Mouse (Mus musculus) heart, embryonic 16.5 days (tissue): ENCODE results near the gene Lhx8. TPM values are rescaled to one million over a fixed set of nuclear protein-coding genes. Genes with fewer than 3 reads are reported as not detected.

ENCODE experiments used
- ATAC-seq: fragments of 200-750 bp; cut with Nextera tagmentation; replicated peaks from 2 replicates; pipeline ENCODE4 v1.8.0; 2017; ENCODE audit warnings: moderate number of reproducible peaks; ENCODE audit not compliant: insufficient read depth, low FRiP score; ENCODE audit errors: extremely low read depth
- H3K27ac ChIP-seq: fragments of 300-500 bp; sonication (generic); 2 replicates; pipeline ENCODE4 v1.5.1; 2014; ENCODE audit warnings: mild to moderate bottlenecking, low read length, control low read depth, moderate library complexity
- H3K27me3 ChIP-seq: fragments of 300-500 bp; sonication (generic); 2 replicates; pipeline ENCODE4 v1.6.1; 2014; ENCODE audit warnings: low read length, mixed read lengths; ENCODE audit not compliant: control insufficient read depth, insufficient read depth
- H3K36me3 ChIP-seq: fragments of 300-500 bp; sonication (generic); 2 replicates; pipeline ENCODE4 v1.6.1; 2014; ENCODE audit not compliant: control insufficient read depth, insufficient read depth
- H3K4me1 ChIP-seq: fragments of 300-500 bp; sonication (generic); 2 replicates; pipeline ENCODE4 v1.6.1; 2014; ENCODE audit warnings: low read length, mixed read lengths; ENCODE audit not compliant: control insufficient read depth, insufficient read depth
- H3K4me2 ChIP-seq: fragments of 300-500 bp; sonication (generic); 2 replicates; pipeline ENCODE4 v1.6.1; 2014; ENCODE audit warnings: low read depth, mild to moderate bottlenecking, control low read depth, low read length
- H3K4me3 ChIP-seq: fragments of 300-500 bp; sonication (generic); 2 replicates; pipeline ENCODE4 v1.5.1; 2014; ENCODE audit warnings: mild to moderate bottlenecking, control low read depth, low read length
- H3K9ac ChIP-seq: fragments of 300-500 bp; sonication (generic); 2 replicates; pipeline ENCODE4 v1.6.1; 2014; ENCODE audit warnings: low read length, control low read depth
- H3K9me3 ChIP-seq: fragments of 300-500 bp; sonication (generic); replicated peaks from 2 replicates; pipeline ENCODE4 v1.6.1; 2016; ENCODE audit warnings: low read length; ENCODE audit not compliant: control insufficient read depth
- WGBS: fragments of 180-500 bp; shearing (Covaris S2); extraction: QIAGEN DNeasy Blood & Tissue Kit; methylation state at CpG from one replicate; pipeline ENCODE4 v1.1.7; 2014; 5-methylcytosine and 5-hydroxymethylcytosine counted together
- polyA plus RNA-seq: library from polyadenylated mRNA; unstranded; fragments of >200 nt; fragmentation: Nextera tagmentation; extraction: Ambion mirVana; gene quantifications from 2 replicates; pipeline ENCODE4 v1.2.1, GENCODE M21; 2015

Lhx8 gene
- polyA plus RNA-seq, 1 experiment from 2014 or later: 0.45 TPM

- 2% methylated on average over 22 of the region's 22 CpGs for WGBS
- Histone ChIP-seq H3K36me3 (no peaks in the 10 kb centered on the region), H3K9me3 (no peaks in the 10 kb centered on the region), H3K9ac (no peak overlapping the region), H3K4me3 (peak overlapping the region; percentile 50), H3K27ac (no peak overlapping the region), H3K4me2 (peak overlapping the region; percentile 73), H3K4me1 (peaks cover 21% of the 10 kb centered on the region), H3K27me3 (peaks cover 77% of the 10 kb centered on the region)
- no peak for ATAC-seq
These were observed 1.6 kb downstream of the Lhx8 start for GRCm38 (mm10) chr3:154328721-154329322.

GRCm38 (mm10) chr3:154327883-154328720 is 2.4 kb downstream of the Lhx8 start:
- no peaks in the 10 kb centered on the region for H3K36me3 ChIP-seq
- peak overlapping the region; percentile 73 for H3K4me2 ChIP-seq
- peak overlapping the region; percentile 50 for H3K4me3 ChIP-seq
- H3K4me1 ChIP-seq: peaks cover 21% of the 10 kb centered on the region
- peak; percentile 62; the same call in 1 of the 2 replicates for ATAC-seq
- peaks cover 76% of the 10 kb centered on the region for H3K27me3 ChIP-seq
- under 1% methylated on average over 83 of the region's 86 CpGs for WGBS
- H3K9ac ChIP-seq: no peak overlapping the region
- no peak overlapping the region for H3K27ac ChIP-seq
- no peaks in the 10 kb centered on the region for H3K9me3 ChIP-seq

- Histone ChIP-seq H3K27me3 (peaks cover 71% of the 10 kb centered on the region), H3K4me2 (no peak overlapping the region), H3K4me3 (no peak overlapping the region), H3K36me3 (no peaks in the 10 kb centered on the region), H3K9me3 (no peaks in the 10 kb centered on the region), H3K27ac (no peak overlapping the region), H3K4me1 (peaks cover 19% of the 10 kb centered on the region), H3K9ac (no peak overlapping the region)
- no peak for ATAC-seq
- 9% methylated on average over 13 of the region's 13 CpGs for WGBS
These were observed 3.2 kb downstream of the Lhx8 start for GRCm38 (mm10) chr3:154327110-154327882.

GRCm38 (mm10) chr3:154321921-154322574 is 8.4 kb downstream of the Lhx8 start:
- no peak overlapping the region for H3K9ac ChIP-seq
- H3K27me3 ChIP-seq: peaks cover 37% of the 10 kb centered on the region
- no peak overlapping the region for H3K4me2 ChIP-seq
- H3K4me3 ChIP-seq: no peak overlapping the region
- 59% methylated on average over 13 of the region's 13 CpGs for WGBS
- no peaks in the 10 kb centered on the region for H3K36me3 ChIP-seq
- ATAC-seq: no peak
- no peaks in the 10 kb centered on the region for H3K4me1 ChIP-seq
- H3K27ac ChIP-seq: no peak overlapping the region
- no peaks in the 10 kb centered on the region for H3K9me3 ChIP-seq

DNA sequence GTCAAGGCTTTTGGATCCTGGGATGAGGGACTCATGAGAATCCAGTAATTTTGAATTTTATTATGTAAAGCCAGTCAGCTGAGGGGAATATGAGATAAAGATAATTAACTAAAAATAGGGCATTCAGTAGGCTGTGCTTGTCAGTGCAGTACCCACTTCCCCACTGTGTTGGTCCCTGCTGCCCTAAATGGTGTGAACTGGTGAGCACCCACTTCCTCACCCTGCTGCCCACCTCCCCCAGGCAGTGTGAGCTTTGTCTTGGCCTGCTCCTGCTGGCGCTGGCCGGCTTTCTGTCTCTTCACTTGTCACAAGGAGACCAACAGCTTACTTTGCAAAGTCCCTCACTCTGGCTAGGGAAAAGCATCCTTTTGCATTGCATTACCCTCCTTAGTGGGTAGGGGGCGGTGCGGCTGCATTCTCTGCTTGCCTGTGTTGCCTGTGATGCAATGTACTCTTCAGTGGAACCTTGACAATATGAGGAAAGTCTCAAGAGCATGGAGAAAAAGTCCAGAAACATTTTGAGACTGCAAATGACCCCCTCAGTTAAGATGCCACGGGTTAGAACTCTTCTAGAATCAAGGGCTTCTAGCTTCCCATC is 12.7 kb downstream of the Lhx8 start:
- Histone ChIP-seq H3K9me3 (no peaks in the 10 kb centered on the region), H3K27ac (no peak overlapping the region), H3K4me3 (no peak overlapping the region), H3K27me3 (peaks cover 7% of the 10 kb centered on the region; the same call in 1 of the 2 replicates), H3K4me1 (no peaks in the 10 kb centered on the region), H3K36me3 (no peaks in the 10 kb centered on the region), H3K9ac (no peak overlapping the region), H3K4me2 (no peak overlapping the region)
- 12% methylated on average over 5 of the region's 5 CpGs for WGBS
- no peak for ATAC-seq

- Histone ChIP-seq H3K4me1 (no peaks in the 10 kb centered on the region), H3K4me2 (no peak overlapping the region), H3K9ac (no peak overlapping the region), H3K27me3 (no peaks in the 10 kb centered on the region), H3K4me3 (no peak overlapping the region), H3K27ac (no peak overlapping the region), H3K9me3 (no peaks in the 10 kb centered on the region), H3K36me3 (no peaks in the 10 kb centered on the region)
- ATAC-seq: no peak
- WGBS: 60% methylated on average over 16 of the region's 16 CpGs
These were observed 25.1 kb downstream of the Lhx8 start for GRCm38 (mm10) chr3:154305163-154305884.

DNA sequence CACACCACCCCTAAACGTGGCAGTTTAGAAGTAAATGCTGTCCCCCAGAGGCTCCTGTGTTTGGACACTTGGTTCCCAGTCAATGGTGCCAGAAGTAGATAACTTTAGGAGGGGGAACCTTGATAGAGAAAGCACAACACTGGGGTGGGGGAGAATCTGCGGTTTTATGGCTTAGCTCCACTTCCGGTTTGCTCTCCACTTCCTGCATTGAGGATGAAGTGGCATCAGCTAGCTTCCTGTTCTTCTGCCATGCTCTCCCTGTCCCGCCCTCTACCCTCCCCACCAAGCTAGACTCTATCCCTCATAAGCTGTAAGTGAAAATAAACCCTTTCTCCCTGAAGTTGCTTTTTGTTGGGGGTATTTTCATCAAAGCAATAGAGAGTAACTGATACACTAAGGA is 29.4 kb downstream of the Lhx8 start:
- no peaks in the 10 kb centered on the region for H3K9me3 ChIP-seq
- H3K36me3 ChIP-seq: no peaks in the 10 kb centered on the region
- no peak overlapping the region for H3K4me3 ChIP-seq
- H3K4me1 ChIP-seq: no peaks in the 10 kb centered on the region
- H3K27me3 ChIP-seq: no peaks in the 10 kb centered on the region
- no peak overlapping the region for H3K4me2 ChIP-seq
- no peak overlapping the region for H3K9ac ChIP-seq
- no peak overlapping the region for H3K27ac ChIP-seq
- 78% methylated on average over 4 of the region's 4 CpGs for WGBS
- ATAC-seq: no peak

DNA sequence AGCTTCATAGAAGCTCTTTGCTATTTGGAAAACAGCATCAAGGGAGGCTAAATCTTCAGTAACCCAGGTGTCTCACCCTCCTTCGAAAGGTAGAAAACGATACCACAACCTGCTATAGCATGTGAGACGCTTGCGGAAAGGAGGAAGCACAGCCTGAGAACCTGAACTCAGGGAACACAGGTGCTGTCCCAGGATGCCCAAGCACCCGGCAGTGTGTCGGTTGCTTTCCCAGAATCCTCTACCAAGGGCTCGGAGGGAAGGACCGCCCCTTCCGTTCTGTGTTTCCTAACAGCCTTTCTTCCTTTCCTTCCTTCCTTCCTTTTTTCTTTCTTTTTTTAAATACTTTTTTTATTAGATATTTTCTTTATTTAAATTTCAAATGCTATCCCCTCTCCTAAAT is 30.5 kb downstream of the Lhx8 start:
- Histone ChIP-seq H3K4me2 (no peak overlapping the region), H3K4me1 (no peaks in the 10 kb centered on the region), H3K4me3 (no peak overlapping the region), H3K9ac (no peak overlapping the region), H3K27ac (no peak overlapping the region), H3K36me3 (no peaks in the 10 kb centered on the region), H3K9me3 (no peaks in the 10 kb centered on the region), H3K27me3 (no peaks in the 10 kb centered on the region)
- ATAC-seq: no peak
- WGBS: 88% methylated on average over 9 of the region's 9 CpGs
